Mouse (Mus musculus) heart, embryonic 15.5 days (tissue): ENCODE data around the gene Pih1d3. TPM values are rescaled to one million over a fixed set of nuclear protein-coding genes. Genes with fewer than 3 reads are reported as not detected.

ENCODE experiments used
- ATAC-seq: fragments of 200-750 bp; cut with Nextera tagmentation; replicated peaks from 2 replicates; pipeline ENCODE4 v1.8.0; 2017; ENCODE audit warnings: low read depth, moderate TSS enrichment; ENCODE audit not compliant: insufficient number of reproducible peaks, insufficient read depth, low FRiP score
- H3K27ac ChIP-seq: fragments of 300-500 bp; sonication (generic); 2 replicates; pipeline ENCODE4 v1.5.1; 2015; ENCODE audit warnings: mild to moderate bottlenecking, inconsistent platforms
- H3K27me3 ChIP-seq: fragments of 300-500 bp; sonication (generic); 2 replicates; pipeline ENCODE4 v1.6.1; 2015; ENCODE audit warnings: inconsistent platforms
- H3K36me3 ChIP-seq: fragments of 300-500 bp; sonication (generic); 2 replicates; pipeline ENCODE4 v1.6.1; 2015; ENCODE audit warnings: mild to moderate bottlenecking, inconsistent platforms
- H3K4me1 ChIP-seq: fragments of 300-500 bp; sonication (generic); replicated peaks from 2 replicates; pipeline ENCODE4 v1.6.1; 2015; ENCODE audit warnings: inconsistent platforms
- H3K4me2 ChIP-seq: fragments of 300-500 bp; sonication (generic); 2 replicates; pipeline ENCODE4 v1.6.1; 2015; ENCODE audit warnings: inconsistent platforms, mild to moderate bottlenecking, moderate library complexity
- H3K4me3 ChIP-seq: fragments of 300-500 bp; sonication (generic); 2 replicates; pipeline ENCODE4 v1.5.1; 2015; ENCODE audit warnings: mild to moderate bottlenecking, inconsistent platforms
- H3K9ac ChIP-seq: fragments of 300-500 bp; sonication (generic); 2 replicates; pipeline ENCODE4 v1.6.1; 2015; ENCODE audit warnings: mild to moderate bottlenecking, inconsistent platforms
- H3K9me3 ChIP-seq: fragments of 300-500 bp; sonication (generic); replicated peaks from 2 replicates; pipeline ENCODE4 v1.6.1; 2016; ENCODE audit warnings: inconsistent platforms
- WGBS: fragments of 180-500 bp; shearing (Covaris S2); methylation state at CpG from one replicate; pipeline ENCODE4 v1.1.7; 2015; ENCODE audit warnings: mixed read lengths; 5-methylcytosine and 5-hydroxymethylcytosine counted together
- polyA plus RNA-seq: library from polyadenylated mRNA; unstranded; fragments of >200 nt; fragmentation: Nextera tagmentation; extraction: Ambion mirVana; gene quantifications from 2 replicates; pipeline ENCODE4 v1.2.1, GENCODE M21; 2015

Gene Pih1d3
- polyA plus RNA-seq, result not detected in 2 replicates

GRCm38 (mm10) chr1:31222564-31222963, at the start of gene Pih1d3, which contains the start of gene 4931428L18Rik:
TSS of gene Pih1d3 (plus strand) at chr1:31222838.
TSS of gene 4931428L18Rik (minus strand) at chr1:31222684.
- no peaks in the 10 kb centered on the region for H3K27me3 ChIP-seq
- H3K36me3 ChIP-seq, result no peaks in the 10 kb centered on the region
- no peak within 1 kb of the TSS for H3K27ac ChIP-seq
- no peak for ATAC-seq
- H3K9ac ChIP-seq, result no peak within 1 kb of the TSS
- no peak within 1 kb of the TSS for H3K4me3 ChIP-seq
- no peak within 1 kb of the TSS for H3K4me2 ChIP-seq
- no peaks in the 10 kb centered on the region for H3K9me3 ChIP-seq
- WGBS, result 71% methylated on average over 7 of the region's 7 CpGs
- no peaks in the 10 kb centered on the region for H3K4me1 ChIP-seq

DNA sequence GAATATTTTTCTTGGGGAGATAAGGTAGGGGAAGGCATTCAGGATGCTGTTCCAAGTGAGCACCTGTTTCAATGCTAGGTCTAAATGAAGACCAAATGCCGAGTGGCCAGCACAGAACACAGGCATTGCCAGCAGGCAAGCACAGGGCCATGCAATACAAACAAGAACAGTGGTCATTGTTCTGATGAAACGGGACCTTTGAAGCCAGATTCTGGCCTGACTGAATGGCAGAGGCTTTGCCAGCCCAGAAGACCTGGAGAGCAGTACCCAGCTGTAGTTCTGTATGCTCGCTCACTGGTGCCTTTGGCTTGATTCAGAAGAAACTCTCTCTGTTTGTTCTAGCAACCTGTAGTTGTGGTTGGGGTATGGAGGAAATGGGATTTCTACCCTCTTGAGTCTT, 47.2 kb upstream of the Pih1d3 start:
- 80% methylated on average over 3 of the region's 3 CpGs for WGBS
- no peak overlapping the region for H3K4me3 ChIP-seq
- no peak overlapping the region for H3K4me2 ChIP-seq
- no peak overlapping the region for H3K9ac ChIP-seq
- H3K4me1 ChIP-seq, result no peaks in the 10 kb centered on the region
- no peak overlapping the region for H3K27ac ChIP-seq
- no peak for ATAC-seq
- H3K36me3 ChIP-seq, result no peaks in the 10 kb centered on the region
- no peaks in the 10 kb centered on the region for H3K27me3 ChIP-seq
- no peaks in the 10 kb centered on the region for H3K9me3 ChIP-seq

GRCm38 (mm10) chr1:31176101-31176500, 46.5 kb upstream of the Pih1d3 start, which contains the start of gene Lgsn:
TSS of gene Lgsn (plus strand) at chr1:31176401.
- H3K27ac ChIP-seq, result no peak within 1 kb of the TSS
- no peak within 1 kb of the TSS for H3K4me2 ChIP-seq
- no peaks in the 10 kb centered on the region for H3K4me1 ChIP-seq
- no peak within 1 kb of the TSS for H3K9ac ChIP-seq
- no peak within 1 kb of the TSS for H3K4me3 ChIP-seq
- H3K27me3 ChIP-seq, result no peaks in the 10 kb centered on the region
- WGBS, result 77% methylated on average over 5 of the region's 5 CpGs
- no peaks in the 10 kb centered on the region for H3K9me3 ChIP-seq
- ATAC-seq, result no peak
- H3K36me3 ChIP-seq, result no peaks in the 10 kb centered on the region

- H3K36me3 ChIP-seq, result no peaks in the 10 kb centered on the region
- no peak overlapping the region for H3K27ac ChIP-seq
- WGBS, result 47% methylated on average over 1 of the region's 1 CpGs
- no peak overlapping the region for H3K4me3 ChIP-seq
- H3K9ac ChIP-seq, result no peak overlapping the region
- ATAC-seq, result no peak
- H3K27me3 ChIP-seq, result no peaks in the 10 kb centered on the region
- H3K4me1 ChIP-seq, result no peaks in the 10 kb centered on the region
- H3K4me2 ChIP-seq, result no peak overlapping the region
- H3K9me3 ChIP-seq, result no peaks in the 10 kb centered on the region
These were observed 44.4 kb upstream of the Pih1d3 start for GRCm38 (mm10) chr1:31178264-31178663.

DNA sequence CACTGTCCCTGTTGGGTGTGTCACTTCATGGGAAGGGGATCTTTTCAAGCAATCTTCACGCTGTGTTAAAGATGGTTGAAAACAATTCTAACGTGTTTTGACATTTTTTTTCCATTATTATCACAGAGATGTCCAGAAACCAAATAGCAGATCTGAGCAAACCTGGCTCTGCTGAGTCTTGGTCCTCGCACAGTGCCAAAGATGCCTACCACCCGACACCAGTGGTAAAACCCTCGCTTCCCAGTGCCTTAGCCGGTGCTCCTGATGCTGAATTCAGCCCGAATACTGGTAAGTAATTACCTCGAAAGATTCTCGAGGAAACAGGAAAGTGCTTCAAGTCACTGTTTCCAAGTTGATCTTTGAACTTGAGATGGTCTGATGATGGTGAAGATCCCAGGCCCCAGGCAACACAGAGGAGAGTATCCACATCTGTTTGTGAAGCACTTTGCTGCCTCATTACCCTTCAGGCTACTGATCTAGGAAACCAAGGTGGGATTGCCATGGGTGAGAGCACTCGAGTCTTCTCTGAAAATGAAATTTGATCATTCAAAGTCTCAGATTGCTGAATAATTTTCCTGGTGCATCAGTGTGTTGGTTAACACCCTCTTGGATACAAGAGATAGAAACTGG, 32.3 kb upstream of the Pih1d3 start:
- 68% methylated on average over 10 of the region's 10 CpGs for WGBS
- Histone ChIP-seq H3K4me1 (no peaks in the 10 kb centered on the region), H3K9me3 (no peaks in the 10 kb centered on the region), H3K27me3 (no peaks in the 10 kb centered on the region), H3K36me3 (no peaks in the 10 kb centered on the region), H3K27ac (no peak overlapping the region), H3K4me3 (no peak overlapping the region), H3K4me2 (no peak overlapping the region), H3K9ac (no peak overlapping the region)
- ATAC-seq, result no peak

GRCm38 (mm10) chr1:31195633-31196032, 27.0 kb upstream of the Pih1d3 start:
- Histone ChIP-seq H3K9ac (no peak overlapping the region), H3K9me3 (no peaks in the 10 kb centered on the region), H3K27me3 (no peaks in the 10 kb centered on the region), H3K27ac (no peak overlapping the region), H3K4me3 (no peak overlapping the region), H3K4me2 (no peak overlapping the region), H3K36me3 (no peaks in the 10 kb centered on the region), H3K4me1 (no peaks in the 10 kb centered on the region)
- WGBS, result 56% methylated on average over 1 of the region's 1 CpGs
- no peak for ATAC-seq

DNA sequence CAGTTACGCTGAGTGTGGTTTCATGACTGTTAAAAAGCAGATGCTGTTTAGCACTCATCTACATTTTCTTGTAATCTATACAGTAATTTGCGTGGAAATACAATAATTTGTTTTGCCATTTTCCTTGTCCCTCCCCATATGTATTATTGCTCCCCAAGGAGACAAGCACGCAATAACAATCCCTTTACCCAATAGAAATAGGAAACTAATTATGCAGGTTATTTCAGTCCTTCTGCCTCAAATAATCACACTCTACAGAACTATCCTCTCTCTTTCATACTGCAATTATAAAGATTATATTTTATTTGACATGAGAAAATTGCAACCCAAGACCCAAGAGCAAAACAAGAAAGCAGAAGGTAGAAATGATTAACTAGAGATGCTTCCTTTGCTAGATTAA, 25.7 kb upstream of the Pih1d3 start:
- H3K27me3 ChIP-seq, result no peaks in the 10 kb centered on the region
- no peaks in the 10 kb centered on the region for H3K9me3 ChIP-seq
- no peak for ATAC-seq
- no peak overlapping the region for H3K27ac ChIP-seq
- no peak overlapping the region for H3K9ac ChIP-seq
- no peak overlapping the region for H3K4me3 ChIP-seq
- H3K36me3 ChIP-seq, result no peaks in the 10 kb centered on the region
- 87% methylated on average over 3 of the region's 3 CpGs for WGBS
- H3K4me1 ChIP-seq, result no peaks in the 10 kb centered on the region
- H3K4me2 ChIP-seq, result no peak overlapping the region

GRCm38 (mm10) chr1:31203771-31204170, 18.9 kb upstream of the Pih1d3 start:
- Histone ChIP-seq H3K4me1 (no peaks in the 10 kb centered on the region), H3K27me3 (no peaks in the 10 kb centered on the region), H3K9ac (no peak overlapping the region), H3K4me2 (no peak overlapping the region), H3K4me3 (no peak overlapping the region), H3K9me3 (no peaks in the 10 kb centered on the region), H3K27ac (no peak overlapping the region), H3K36me3 (no peaks in the 10 kb centered on the region)
- ATAC-seq, result no peak
- WGBS, result 81% methylated on average over 10 of the region's 10 CpGs

- Histone ChIP-seq H3K4me1 (no peaks in the 10 kb centered on the region), H3K9ac (no peak overlapping the region), H3K4me3 (no peak overlapping the region), H3K27ac (no peak overlapping the region), H3K27me3 (no peaks in the 10 kb centered on the region), H3K36me3 (no peaks in the 10 kb centered on the region), H3K4me2 (no peak overlapping the region), H3K9me3 (no peaks in the 10 kb centered on the region)
- ATAC-seq, result no peak
- 64% methylated on average over 7 of the region's 7 CpGs for WGBS
These were observed 17.3 kb upstream of the Pih1d3 start for GRCm38 (mm10) chr1:31205346-31205745.

GRCm38 (mm10) chr1:31205770-31206169, 16.9 kb upstream of the Pih1d3 start:
- WGBS, result 75% methylated on average over 3 of the region's 3 CpGs
- no peaks in the 10 kb centered on the region for H3K4me1 ChIP-seq
- no peaks in the 10 kb centered on the region for H3K36me3 ChIP-seq
- ATAC-seq, result no peak
- no peak overlapping the region for H3K4me3 ChIP-seq
- H3K27me3 ChIP-seq, result no peaks in the 10 kb centered on the region
- H3K9ac ChIP-seq, result no peak overlapping the region
- H3K4me2 ChIP-seq, result no peak overlapping the region
- no peak overlapping the region for H3K27ac ChIP-seq
- H3K9me3 ChIP-seq, result no peaks in the 10 kb centered on the region

DNA sequence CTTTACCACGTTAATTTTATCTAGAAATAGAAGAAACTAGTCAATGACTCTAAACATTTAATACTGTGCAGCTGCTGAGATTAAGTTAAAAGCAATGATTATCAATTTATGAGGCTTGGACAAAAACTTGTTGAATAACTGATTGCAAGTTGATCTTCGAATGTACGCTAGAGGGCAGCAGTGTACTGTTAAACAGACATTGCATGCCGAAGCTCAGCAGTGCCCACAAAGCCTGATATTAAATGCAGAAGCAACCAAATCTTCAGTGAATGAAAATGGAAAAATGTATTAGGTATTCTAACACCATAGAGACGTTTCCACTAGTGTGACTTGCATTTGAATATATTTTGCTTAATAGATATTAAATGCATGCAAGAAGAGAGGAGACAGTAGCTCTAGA, 12.5 kb upstream of the Pih1d3 start:
- H3K9me3 ChIP-seq, result no peaks in the 10 kb centered on the region
- no peaks in the 10 kb centered on the region for H3K4me1 ChIP-seq
- 2% methylated on average over 5 of the region's 5 CpGs for WGBS
- no peaks in the 10 kb centered on the region for H3K36me3 ChIP-seq
- H3K4me2 ChIP-seq, result no peak overlapping the region
- no peak overlapping the region for H3K4me3 ChIP-seq
- H3K27me3 ChIP-seq, result no peaks in the 10 kb centered on the region
- no peak overlapping the region for H3K9ac ChIP-seq
- ATAC-seq, result no peak
- no peak overlapping the region for H3K27ac ChIP-seq

DNA sequence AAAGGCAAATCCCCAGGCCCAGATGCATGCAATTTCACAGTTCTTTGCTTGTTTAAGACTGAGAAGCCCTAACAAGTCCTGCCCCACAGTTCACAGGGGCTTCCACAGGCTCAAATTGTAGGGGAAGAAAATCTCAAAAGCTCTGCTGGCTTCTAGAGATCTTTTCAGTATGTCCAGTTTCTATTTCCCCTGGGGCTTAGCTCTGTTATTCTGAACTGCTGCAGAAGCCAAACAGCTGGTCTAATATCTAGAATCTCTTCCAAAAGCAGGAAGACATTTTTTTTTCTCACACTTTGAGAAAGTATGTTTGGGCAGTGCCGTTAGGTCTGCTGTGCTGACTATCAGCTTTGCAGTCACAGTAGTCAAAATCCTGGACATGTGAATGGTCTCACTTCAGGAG, 7.8 kb upstream of the Pih1d3 start:
- Histone ChIP-seq H3K27ac (no peak overlapping the region), H3K4me2 (no peak overlapping the region), H3K4me1 (no peaks in the 10 kb centered on the region), H3K27me3 (no peaks in the 10 kb centered on the region), H3K9ac (no peak overlapping the region), H3K9me3 (no peaks in the 10 kb centered on the region), H3K36me3 (no peaks in the 10 kb centered on the region), H3K4me3 (no peak overlapping the region)
- WGBS, result 60% methylated on average over 1 of the region's 1 CpGs
- ATAC-seq, result no peak
